Mouse (Mus musculus) E14TG2a.4 (cell line): ENCODE data around the gene Chrd.
A peak's percentile ranks its signal among the peaks of the same experiment; 100 is the strongest.

Experiments used
- H3K27me3 ChIP-seq: 2 replicates; pipeline ENCODE4 v1.6.1; 2014; ENCODE audit warnings: low read length, control low read depth; ENCODE audit not compliant: insufficient read depth
- H3K36me3 ChIP-seq: 2 replicates; pipeline ENCODE4 v1.6.1; 2014; ENCODE audit warnings: low read length, control low read depth; ENCODE audit not compliant: insufficient read depth
- H3K4me1 ChIP-seq: replicated peaks from 2 replicates; pipeline ENCODE4 v1.6.1; 2014; ENCODE audit warnings: low read depth, low read length, control low read depth
- H3K4me3 ChIP-seq: replicated peaks from 2 replicates; pipeline ENCODE4 v1.5.1; 2014; ENCODE audit warnings: mild to moderate bottlenecking, low read length
- H3K9me3 ChIP-seq: 2 replicates; pipeline ENCODE4 v1.6.1; 2014; ENCODE audit warnings: low read length, control low read depth
- CTCF ChIP-seq: conservative IDR thresholded peaks from 2 replicates; pipeline ENCODE4 v1.5.1; 2014; ENCODE audit warnings: low read length
- NANOG ChIP-seq: IDR thresholded peaks from 2 replicates; pipeline ENCODE4 v1.6.1; 2014; ENCODE audit warnings: borderline replicate concordance, low read length, mixed read lengths
- POU5F1 ChIP-seq: IDR thresholded peaks from 2 replicates; pipeline ENCODE4 v1.6.1; 2014; ENCODE audit warnings: low read length, borderline replicate concordance

Chrd gene

GRCm38 (mm10) chr16:20708220-20708938, 24.5 kb upstream of the Chrd start:
- Histone ChIP-seq H3K36me3 (peaks cover 100% of the 10 kb centered on the region), H3K4me3 (0 out of 2 replicates have a peak overlapping the region, but pooled peaks have one; percentile 13), H3K4me1 (peaks cover 85% of the 10 kb centered on the region), H3K27me3 (no peaks in the 10 kb centered on the region), H3K9me3 (peaks cover 32% of the 10 kb centered on the region)
- TF ChIP-seq CTCF (no peak), POU5F1 (no peak), NANOG (no peak)

DNA sequence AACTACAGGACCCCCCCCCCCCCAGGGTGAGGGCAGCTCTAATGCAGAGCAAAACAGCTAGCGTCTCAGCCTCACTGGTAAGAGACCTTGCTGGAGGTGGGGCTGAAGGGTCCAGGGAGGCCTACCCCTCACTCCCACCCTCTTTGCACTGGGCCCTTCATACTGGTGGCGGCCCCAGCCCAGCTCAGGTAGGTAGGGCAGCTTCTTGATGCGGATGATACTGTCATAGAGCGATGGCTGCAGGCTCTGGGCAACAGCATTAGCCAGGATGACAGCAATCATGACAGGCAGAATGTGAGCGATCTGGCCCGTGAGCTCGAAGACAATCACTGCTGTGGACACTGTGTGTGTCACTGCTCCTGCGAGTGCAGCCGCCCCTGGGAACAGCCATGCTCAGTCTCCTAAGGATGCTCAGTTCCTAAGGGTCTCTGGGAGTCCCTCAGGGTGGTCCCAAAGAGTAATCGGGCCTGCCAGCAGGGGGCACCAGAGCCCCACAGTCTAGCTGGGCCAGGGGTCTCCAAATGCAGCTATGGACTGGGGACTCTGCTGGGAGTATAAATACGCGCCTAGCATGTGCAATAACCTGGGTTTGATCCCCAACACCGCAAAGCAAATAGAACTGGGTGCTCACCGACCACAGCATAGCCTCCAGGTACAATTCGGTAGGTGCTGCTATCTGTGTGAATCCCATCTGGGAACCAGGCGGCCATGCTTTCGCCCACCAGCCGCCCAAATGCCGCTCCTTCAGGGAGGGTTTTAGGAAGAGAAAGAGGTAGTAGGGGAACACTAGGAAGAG, 23.8 kb upstream of the Chrd start:
- Histone ChIP-seq H3K36me3 (peaks cover 98% of the 10 kb centered on the region), H3K9me3 (peaks cover 32% of the 10 kb centered on the region), H3K4me1 (peaks cover 85% of the 10 kb centered on the region), H3K27me3 (no peaks in the 10 kb centered on the region), H3K4me3 (no peak overlapping the region)
- TF ChIP-seq CTCF (peak; percentile 63), NANOG (no peak), POU5F1 (no peak)

DNA sequence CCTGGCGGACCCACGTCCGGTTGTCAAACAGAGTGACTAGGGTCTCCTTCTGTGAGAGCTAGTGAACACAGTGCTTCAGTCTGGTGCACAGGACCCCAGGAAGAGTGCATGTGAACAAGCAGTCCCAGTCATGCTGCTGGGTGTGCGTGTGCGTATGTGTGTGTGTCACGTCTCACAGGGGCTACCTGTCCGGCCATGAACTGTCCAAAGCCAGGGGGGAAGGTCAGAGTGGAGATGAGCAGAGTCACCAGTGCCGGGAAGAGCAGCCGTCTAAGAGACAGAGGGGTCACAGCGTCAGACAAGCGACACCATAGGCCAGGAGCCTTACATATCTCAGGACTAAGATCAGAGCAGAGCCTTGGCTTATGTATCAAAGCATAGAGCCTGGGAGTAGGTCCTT, 22.6 kb upstream of the Chrd start:
- H3K4me3 ChIP-seq, result no peak overlapping the region
- peaks cover 85% of the 10 kb centered on the region for H3K36me3 ChIP-seq
- no peak for TF ChIP-seq NANOG
- H3K27me3 ChIP-seq, result no peaks in the 10 kb centered on the region
- H3K9me3 ChIP-seq, result peaks cover 32% of the 10 kb centered on the region
- peaks cover 85% of the 10 kb centered on the region for H3K4me1 ChIP-seq

DNA sequence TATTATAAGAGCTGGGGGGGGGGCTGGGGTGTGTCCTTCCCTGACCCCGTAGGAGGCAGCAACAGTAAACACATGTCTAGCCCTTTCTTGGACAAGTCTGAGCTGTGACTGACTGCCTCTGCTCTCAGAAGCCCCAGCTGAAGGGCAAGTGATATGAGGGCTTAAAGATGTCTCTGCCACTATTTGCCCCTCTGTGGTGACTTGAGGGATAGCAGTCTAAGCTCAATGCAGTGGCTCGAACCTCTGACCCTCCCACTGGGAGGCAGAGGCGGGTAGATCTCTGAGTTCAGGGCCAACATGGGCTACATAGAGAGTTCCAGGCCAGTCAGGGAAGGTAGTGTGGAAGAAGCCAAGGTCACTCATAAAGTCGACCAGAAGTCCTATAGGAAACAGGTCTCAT, 22.1 kb upstream of the Chrd start:
- Histone ChIP-seq H3K4me1 (peaks cover 84% of the 10 kb centered on the region), H3K27me3 (no peaks in the 10 kb centered on the region), H3K36me3 (peaks cover 81% of the 10 kb centered on the region), H3K4me3 (no peak overlapping the region), H3K9me3 (peaks cover 32% of the 10 kb centered on the region)
- TF ChIP-seq NANOG (no peak), POU5F1 (no peak), CTCF (no peak)

DNA sequence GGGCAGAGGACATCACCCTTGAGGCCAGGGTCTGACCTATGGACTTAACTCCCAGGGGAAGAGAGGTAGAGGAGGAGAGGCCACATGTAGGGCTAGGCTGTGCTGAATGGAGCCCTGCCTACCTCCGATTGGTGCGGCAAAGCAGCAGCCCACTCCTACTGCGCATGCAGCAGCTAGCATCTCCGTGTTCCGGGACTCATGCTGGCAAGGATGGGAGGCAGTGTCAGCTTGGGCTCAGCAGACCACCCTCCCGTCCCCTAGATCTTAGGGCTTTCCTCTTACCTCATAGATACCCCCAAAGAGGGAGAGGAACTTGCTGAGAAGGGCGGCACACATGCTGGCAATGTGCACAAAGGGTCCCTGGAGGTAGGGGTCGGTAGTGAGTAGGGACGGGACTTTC, 20.7 kb upstream of the Chrd start:
- TF ChIP-seq CTCF, result no peak
- no peak for TF ChIP-seq POU5F1
- TF ChIP-seq NANOG, result no peak
- peaks cover 32% of the 10 kb centered on the region for H3K9me3 ChIP-seq
- no peak overlapping the region for H3K4me3 ChIP-seq
- no peaks in the 10 kb centered on the region for H3K27me3 ChIP-seq
- H3K4me1 ChIP-seq, result peaks cover 75% of the 10 kb centered on the region
- peaks cover 67% of the 10 kb centered on the region for H3K36me3 ChIP-seq

DNA sequence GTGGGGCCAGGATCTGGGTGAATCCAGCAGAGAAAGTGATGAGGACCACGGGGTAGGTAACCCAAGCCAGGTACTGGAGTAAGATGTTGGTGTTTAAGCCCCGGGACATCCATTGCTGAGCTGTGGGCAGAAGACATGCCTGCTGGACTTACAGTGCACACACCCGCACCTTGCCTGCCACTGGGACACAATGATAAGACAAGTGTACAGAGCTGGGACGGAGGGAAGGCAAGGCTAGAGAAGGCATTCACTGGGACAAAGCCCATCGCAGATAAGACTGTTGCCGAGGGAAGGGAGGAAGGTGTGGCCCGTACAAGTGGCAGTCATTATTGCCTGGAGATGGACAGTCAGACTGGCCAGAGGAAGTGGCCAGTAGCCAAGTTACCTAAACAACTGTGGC, 20.0 kb upstream of the Chrd start:
- TF ChIP-seq CTCF, result no peak
- no peak for TF ChIP-seq NANOG
- H3K4me3 ChIP-seq, result peak overlapping the region; percentile 23; the same call in 1 of the 2 replicates
- peaks cover 32% of the 10 kb centered on the region for H3K9me3 ChIP-seq
- H3K4me1 ChIP-seq, result peaks cover 69% of the 10 kb centered on the region
- no peaks in the 10 kb centered on the region for H3K27me3 ChIP-seq
- peaks cover 60% of the 10 kb centered on the region for H3K36me3 ChIP-seq

- Histone ChIP-seq H3K9me3 (peaks cover 29% of the 10 kb centered on the region), H3K36me3 (peaks cover 46% of the 10 kb centered on the region), H3K4me3 (peak overlapping the region; percentile 88), H3K4me1 (peaks cover 62% of the 10 kb centered on the region), H3K27me3 (no peaks in the 10 kb centered on the region)
- TF ChIP-seq POU5F1, result no peak
- TF ChIP-seq CTCF, result no peak
- no peak for TF ChIP-seq NANOG
Measured at GRCm38 (mm10) chr16:20714307-20715080, 18.4 kb upstream of the Chrd start.

DNA sequence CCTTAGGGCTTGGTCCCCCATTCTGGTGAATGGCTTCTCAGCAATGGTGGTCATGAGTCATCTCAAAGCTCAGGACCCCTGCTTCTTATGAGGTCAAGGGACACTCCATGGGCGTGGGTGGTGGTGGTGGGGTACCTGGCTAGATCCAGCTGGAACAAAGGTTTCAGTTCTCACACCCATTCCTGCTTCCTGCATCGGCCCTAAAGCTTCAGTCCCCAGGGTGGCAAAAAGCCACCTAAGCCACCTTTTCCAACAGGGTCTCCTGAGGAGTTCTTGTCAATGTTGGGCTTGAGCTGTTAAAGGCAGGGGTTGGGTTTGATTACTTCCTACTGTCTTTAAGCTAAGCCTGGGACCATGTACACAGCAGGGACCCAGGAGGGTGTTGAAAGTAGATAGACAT, 17.8 kb upstream of the Chrd start:
- Histone ChIP-seq H3K4me1 (peaks cover 63% of the 10 kb centered on the region), H3K36me3 (peaks cover 46% of the 10 kb centered on the region), H3K4me3 (peak overlapping the region; percentile 88), H3K9me3 (peaks cover 22% of the 10 kb centered on the region), H3K27me3 (no peaks in the 10 kb centered on the region)
- TF ChIP-seq POU5F1, result no peak
- no peak for TF ChIP-seq CTCF
- TF ChIP-seq NANOG, result no peak
